Mouse (Mus musculus): Measurements from ENCODE around the gene Prr12. TPM values are rescaled to one million over a fixed set of nuclear protein-coding genes. Genes with fewer than 3 reads are reported as not detected.
A peak's percentile ranks its signal among the peaks of the same experiment; 100 is the strongest.
"Not testable (repeated sequence)": the region's sequence is repeated elsewhere in the genome, so short reads cannot be mapped to it uniquely, and the experiment has no call there.

The Prr12 gene
- 63.6 and 73.6 TPM in 2 replicates for polyA plus RNA-seq (2012; ENCODE audit: insufficient read depth, low replicate concordance)

GRCm38 (mm10) chr7:45052862-45053116 is at the start of gene Prr12:
Gene Prr12, minus strand, starts transcription at chr7:45052881.
- Histone ChIP-seq H3K4me1 (peaks cover 59% of the 10 kb centered on the region), H3K27me3 (replicated peaks) (no peaks in the 10 kb centered on the region)

GRCm38 (mm10) chr7:45102441-45102840 is 49.8 kb upstream of the Prr12 start:
- H3K36me3 ChIP-seq (replicated peaks; ENCODE audit: low read length), result no peaks in the 10 kb centered on the region
- no peak overlapping the region for H3K4me3 ChIP-seq (replicated peaks)
- H3K4me1 ChIP-seq, result peaks cover 42% of the 10 kb centered on the region
- peaks cover 61% of the 10 kb centered on the region for H3K27me3 ChIP-seq (replicated peaks)
- H3K9me3 ChIP-seq, result peaks cover 4% of the 10 kb centered on the region; the same call in 1 of the 2 replicates
- TF ChIP-seq GATA1 (IDR thresholded peaks at IDR 0.05; ENCODE audit: borderline replicate concordance, low read length), result no peak

More at GRCm38 (mm10) chr7:45052862-45053116, at the start of gene Prr12:
- TF ChIP-seq GATA1 (IDR thresholded peaks at IDR 0.05; ENCODE audit: borderline replicate concordance, low read length) (no peak), FLI1 (IDR thresholded peaks at IDR 0.05; ENCODE audit: low read length) (no peak)
- Histone ChIP-seq H3K36me3 (replicated peaks; ENCODE audit: low read length) (peaks cover 37% of the 10 kb centered on the region), H3K9me3 (no peaks in the 10 kb centered on the region), H3K4me3 (replicated peaks) (peak within 1 kb of the TSS; percentile 91)

- Histone ChIP-seq H3K9me3 (no peaks in the 10 kb centered on the region), H3K4me3 (replicated peaks) (no peak overlapping the region), H3K36me3 (replicated peaks; ENCODE audit: low read length) (no peaks in the 10 kb centered on the region), H3K27me3 (replicated peaks) (peaks cover 53% of the 10 kb centered on the region), H3K4me1 (peaks cover 45% of the 10 kb centered on the region)
- TF ChIP-seq GATA1 (IDR thresholded peaks at IDR 0.05; ENCODE audit: borderline replicate concordance, low read length), result no peak
- TF ChIP-seq FLI1 (IDR thresholded peaks at IDR 0.05; ENCODE audit: low read length), result no peak
Measured at GRCm38 (mm10) chr7:45100046-45100445, 47.4 kb upstream of the Prr12 start.

GRCm38 (mm10) chr7:45098541-45099240 is 46.0 kb upstream of the Prr12 start:
- H3K4me3 ChIP-seq (replicated peaks), result no peak overlapping the region
- TF ChIP-seq GATA1 (IDR thresholded peaks at IDR 0.05; ENCODE audit: borderline replicate concordance, low read length) (no peak), FLI1 (IDR thresholded peaks at IDR 0.05; ENCODE audit: low read length) (no peak)
- no peaks in the 10 kb centered on the region for H3K36me3 ChIP-seq (replicated peaks; ENCODE audit: low read length)
- H3K27me3 ChIP-seq (replicated peaks), result peaks cover 51% of the 10 kb centered on the region
- peaks cover 52% of the 10 kb centered on the region for H3K4me1 ChIP-seq
- no peaks in the 10 kb centered on the region for H3K9me3 ChIP-seq

GRCm38 (mm10) chr7:45097479-45097878 is 44.8 kb upstream of the Prr12 start:
- H3K36me3 ChIP-seq (replicated peaks; ENCODE audit: low read length), result no peaks in the 10 kb centered on the region
- TF ChIP-seq GATA1 (IDR thresholded peaks at IDR 0.05; ENCODE audit: borderline replicate concordance, low read length), result no peak
- no peak for TF ChIP-seq FLI1 (IDR thresholded peaks at IDR 0.05; ENCODE audit: low read length)
- peak overlapping the region; percentile 54 for H3K4me3 ChIP-seq (replicated peaks)
- no peaks in the 10 kb centered on the region for H3K9me3 ChIP-seq
- peaks cover 45% of the 10 kb centered on the region for H3K27me3 ChIP-seq (replicated peaks)
- H3K4me1 ChIP-seq, result peaks cover 53% of the 10 kb centered on the region

GRCm38 (mm10) chr7:45095965-45096364 is 43.3 kb upstream of the Prr12 start:
- Histone ChIP-seq H3K27me3 (replicated peaks) (peaks cover 46% of the 10 kb centered on the region), H3K4me1 (peaks cover 64% of the 10 kb centered on the region)
- H3K9me3 ChIP-seq; H3K4me3 ChIP-seq (replicated peaks); H3K36me3 ChIP-seq (replicated peaks; ENCODE audit: low read length): not testable (repeated sequence)

- H3K4me3 ChIP-seq (replicated peaks), result no peak overlapping the region
- H3K9me3 ChIP-seq, result no peaks in the 10 kb centered on the region
- H3K27me3 ChIP-seq (replicated peaks), result peaks cover 48% of the 10 kb centered on the region
- peaks cover 70% of the 10 kb centered on the region for H3K4me1 ChIP-seq
- no peaks in the 10 kb centered on the region for H3K36me3 ChIP-seq (replicated peaks; ENCODE audit: low read length)
- TF ChIP-seq GATA1 (IDR thresholded peaks at IDR 0.05; ENCODE audit: borderline replicate concordance, low read length) (no peak), FLI1 (IDR thresholded peaks at IDR 0.05; ENCODE audit: low read length) (no peak)
Measured at GRCm38 (mm10) chr7:45095367-45095766, 42.7 kb upstream of the Prr12 start.

- TF ChIP-seq GATA1 (IDR thresholded peaks at IDR 0.05; ENCODE audit: borderline replicate concordance, low read length), result no peak
- no peak for TF ChIP-seq FLI1 (IDR thresholded peaks at IDR 0.05; ENCODE audit: low read length)
Measured at GRCm38 (mm10) chr7:45094121-45094520, 41.4 kb upstream of the Prr12 start.

GRCm38 (mm10) chr7:45093516-45093905 is 40.8 kb upstream of the Prr12 start:
- Histone ChIP-seq H3K9me3 (no peaks in the 10 kb centered on the region), H3K4me3 (replicated peaks) (no peak overlapping the region), H3K36me3 (replicated peaks; ENCODE audit: low read length) (no peaks in the 10 kb centered on the region), H3K27me3 (replicated peaks) (peaks cover 45% of the 10 kb centered on the region), H3K4me1 (peaks cover 67% of the 10 kb centered on the region)
- TF ChIP-seq FLI1 (IDR thresholded peaks at IDR 0.05; ENCODE audit: low read length), result no peak
- no peak for TF ChIP-seq GATA1 (IDR thresholded peaks at IDR 0.05; ENCODE audit: borderline replicate concordance, low read length)

More at GRCm38 (mm10) chr7:45094121-45094520, 41.4 kb upstream of the Prr12 start:
- Histone ChIP-seq H3K27me3 (replicated peaks) (peaks cover 44% of the 10 kb centered on the region), H3K4me3 (replicated peaks) (no peak overlapping the region), H3K36me3 (replicated peaks; ENCODE audit: low read length) (no peaks in the 10 kb centered on the region), H3K9me3 (no peaks in the 10 kb centered on the region), H3K4me1 (peaks cover 73% of the 10 kb centered on the region)

- TF ChIP-seq GATA1 (IDR thresholded peaks at IDR 0.05; ENCODE audit: borderline replicate concordance, low read length) (no peak), FLI1 (IDR thresholded peaks at IDR 0.05; ENCODE audit: low read length) (no peak)
- H3K27me3 ChIP-seq (replicated peaks), result peaks cover 50% of the 10 kb centered on the region
- H3K4me3 ChIP-seq (replicated peaks), result no peak overlapping the region
- H3K9me3 ChIP-seq, result no peaks in the 10 kb centered on the region
- H3K4me1 ChIP-seq, result peaks cover 62% of the 10 kb centered on the region
- H3K36me3 ChIP-seq (replicated peaks; ENCODE audit: low read length), result no peaks in the 10 kb centered on the region
Measured at GRCm38 (mm10) chr7:45092828-45093515, 40.3 kb upstream of the Prr12 start.
